Mouse (Mus musculus) cortical plate, adult 2 months (tissue): ENCODE results near the gene Fuca1.

Experiments
- CTCF ChIP-seq: fragments of 200-500 bp; IDR thresholded peaks from 2 replicates; pipeline ENCODE4 v1.5.1; 2011; ENCODE audit warnings: mild to moderate bottlenecking, control low read depth, low read length; ENCODE audit not compliant: insufficient read depth; ENCODE audit errors: extremely low read depth
- POLR2A ChIP-seq: fragments of 200-500 bp; IDR thresholded peaks from 2 replicates; pipeline ENCODE4 v1.6.1; 2011; ENCODE audit warnings: mild to moderate bottlenecking, low read length, control low read depth; ENCODE audit not compliant: insufficient read depth; ENCODE audit errors: extremely low read depth

DNA sequence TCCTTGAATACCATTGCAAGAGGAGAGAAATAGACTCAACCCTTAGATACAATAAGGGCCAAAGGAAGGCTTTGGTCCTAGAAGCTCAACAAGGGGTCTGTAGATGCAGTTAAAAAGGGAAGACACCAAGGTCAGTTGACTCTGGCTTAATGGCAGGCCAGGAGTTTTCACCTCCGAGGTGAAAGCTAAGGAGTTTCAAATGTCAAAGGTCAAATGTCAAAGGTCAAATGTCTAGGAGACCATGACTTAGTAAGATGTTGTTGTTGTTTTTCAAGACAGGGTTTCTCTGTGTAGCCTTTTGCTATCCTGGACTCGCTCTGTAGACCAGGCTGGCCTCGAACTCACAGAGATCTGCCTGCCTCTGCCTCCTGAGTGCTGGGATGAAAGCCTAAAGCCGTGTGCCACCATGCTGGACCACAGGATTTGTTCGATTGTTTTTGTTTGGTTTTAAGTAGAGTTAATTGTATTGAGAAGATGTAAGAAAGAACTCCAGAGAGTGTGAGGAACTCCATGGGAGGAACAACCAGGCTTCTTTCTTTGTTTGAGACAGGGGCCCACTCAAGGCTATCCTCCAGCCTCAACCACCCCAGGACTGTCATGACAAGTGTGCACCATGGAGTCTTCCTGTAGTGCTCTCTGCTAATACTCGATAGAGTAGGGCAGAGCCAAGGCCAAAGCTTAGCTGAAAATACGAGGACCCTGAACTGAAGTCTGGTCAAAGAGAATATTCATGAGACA is 31.2 kb upstream of the Fuca1 start:
- TF ChIP-seq CTCF, result no peak
- no peak for TF ChIP-seq POLR2A
